Mouse (Mus musculus) megakaryocyte, embryonic 14.5 days (primary cell): ENCODE results near the gene Gsg1l2.

Source experiments
- FLI1 ChIP-seq: IDR thresholded peaks from 2 replicates; pipeline ENCODE4 v1.6.1; 2012; ENCODE audit warnings: low read length, inconsistent platforms, mixed read lengths
- GATA1 ChIP-seq: IDR thresholded peaks from 3 replicates; pipeline ENCODE4 v1.6.1; 2012; ENCODE audit warnings: mixed read lengths, low read length, inconsistent platforms, borderline replicate concordance

DNA sequence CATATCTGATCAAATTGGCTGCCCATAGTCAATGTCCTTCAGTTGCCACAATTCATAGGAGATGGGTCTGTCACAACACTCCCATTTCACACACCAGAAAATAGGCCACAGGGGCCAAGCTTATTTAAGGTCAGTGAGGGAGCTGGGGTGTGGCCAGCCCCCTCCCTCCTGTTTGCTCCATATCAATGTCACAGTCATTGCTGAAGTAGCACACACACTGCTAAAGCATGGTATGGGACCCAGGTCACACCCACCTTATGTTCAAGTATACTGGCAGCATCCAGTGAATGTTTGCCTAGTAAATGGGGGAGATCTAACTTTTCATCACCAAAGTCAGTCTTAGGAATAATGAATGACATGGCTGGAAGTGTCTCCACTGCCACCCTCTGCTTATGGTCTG, 45.7 kb upstream of the Gsg1l2 start:
- TF ChIP-seq GATA1 (no peak), FLI1 (no peak)
